Mouse (Mus musculus) ovary, postnatal 36 days (tissue): ENCODE measurements around the gene Rcor1.

Source experiments
- DNase-seq: peaks from one replicate; pipeline ENCODE4 v3.0.0; 2022; ENCODE audit warnings: low spot score, mixed read lengths

Rcor1 gene

GRCm38 (mm10) chr12:111164310-111164751 is 125.2 kb downstream of the Rcor1 start:
- DNase-seq, result peak; percentile 86

DNA sequence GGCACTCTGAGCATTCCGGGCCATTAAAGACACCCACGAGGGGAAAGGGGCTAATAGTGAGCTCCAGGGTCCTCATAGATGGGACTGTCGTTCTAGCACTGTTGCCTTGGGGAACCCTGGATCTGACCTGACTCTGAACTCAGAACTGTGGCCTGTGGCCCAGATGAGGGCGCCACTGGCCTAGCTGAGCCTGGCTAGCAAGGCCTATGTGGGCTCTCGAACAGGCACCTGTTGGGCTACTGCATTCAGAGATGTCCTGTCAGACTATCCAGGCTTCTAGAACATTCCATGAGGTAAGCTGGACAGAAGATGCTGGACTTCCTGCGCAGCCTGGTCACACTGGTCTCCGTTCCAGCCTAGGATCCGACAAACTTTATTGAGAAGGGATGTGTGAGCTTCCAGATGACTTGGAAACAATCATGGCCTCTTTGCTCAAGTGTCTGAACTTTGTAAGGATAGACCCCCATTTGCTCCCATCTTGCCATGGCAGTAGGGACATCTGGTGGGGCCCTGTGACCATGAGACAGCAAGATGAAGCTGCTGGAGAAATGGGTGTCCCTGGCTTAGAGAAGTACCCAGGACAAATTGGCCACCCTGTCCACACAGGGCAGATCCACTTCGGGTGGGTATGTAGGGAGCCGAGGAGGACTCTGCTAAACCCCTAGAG is 126.1 kb downstream of the Rcor1 start:
- peak; percentile 44 for DNase-seq
